Mouse (Mus musculus): ENCODE measurements around the gene Shox2.

GRCm38 (mm10) chr3:66983481-66983880 is 1.9 kb upstream of the Shox2 start:
- TF ChIP-seq CTCF (conservative IDR thresholded peaks at IDR 0.05; ENCODE audit: insufficient read depth, insufficient read length, low read depth, low read length), result no peak
- no peak for TF ChIP-seq POLR2A (IDR thresholded peaks at IDR 0.05; ENCODE audit: low read depth, low read length)
